Mouse (Mus musculus): ENCODE results near the gene Slc12a9. TPM values are rescaled to one million over a fixed set of nuclear protein-coding genes. Genes with fewer than 3 reads are reported as not detected.
A peak's percentile ranks its signal among the peaks of the same experiment; 100 is the strongest.

The Slc12a9 gene
- polyA plus RNA-seq, 1 experiment from 2014 or later, result 18.6 TPM

- no peak for ATAC-seq (ENCODE audit: low FRiP score, low TSS enrichment)
- Histone ChIP-seq H3K27ac (replicated peaks; ENCODE audit: low read depth, low read length) (no peak overlapping the region), H3K4me2 (ENCODE audit: low read length) (no peak overlapping the region), H3K27me3 (ENCODE audit: control insufficient read depth, insufficient read depth, low read length) (no peaks in the 10 kb centered on the region), H3K4me3 (replicated peaks; ENCODE audit: low read depth, low read length) (no peak overlapping the region), H3K9ac (replicated peaks; ENCODE audit: low read length) (no peak overlapping the region), H3K4me1 (ENCODE audit: control insufficient read depth, insufficient read depth, low read length) (no peaks in the 10 kb centered on the region), H3K36me3 (ENCODE audit: control insufficient read depth, insufficient read depth, low read length) (no peaks in the 10 kb centered on the region), H3K9me3 (ENCODE audit: control insufficient read depth, low read length) (no peaks in the 10 kb centered on the region; the same call in 1 of the 2 replicates)
- WGBS, result 52% methylated on average over 18 of the region's 18 CpGs
- peak; percentile 79 for DNase-seq
Measured at GRCm38 (mm10) chr5:137277360-137278342, 55.7 kb downstream of the Slc12a9 start.

GRCm38 (mm10) chr5:137268131-137268910, 65.1 kb downstream of the Slc12a9 start:
- Histone ChIP-seq H3K4me3 (replicated peaks; ENCODE audit: low read depth, low read length) (no peak overlapping the region), H3K36me3 (ENCODE audit: control insufficient read depth, insufficient read depth, low read length) (no peaks in the 10 kb centered on the region), H3K27ac (replicated peaks; ENCODE audit: low read depth, low read length) (no peak overlapping the region), H3K9me3 (ENCODE audit: control insufficient read depth, low read length) (no peaks in the 10 kb centered on the region; the same call in 1 of the 2 replicates), H3K4me2 (ENCODE audit: low read length) (peak overlapping the region; percentile 19), H3K27me3 (ENCODE audit: control insufficient read depth, insufficient read depth, low read length) (no peaks in the 10 kb centered on the region), H3K4me1 (ENCODE audit: control insufficient read depth, insufficient read depth, low read length) (no peaks in the 10 kb centered on the region), H3K9ac (replicated peaks; ENCODE audit: low read length) (0 out of 2 replicates have a peak overlapping the region, but pooled peaks have one; percentile 12)
- WGBS, result 32% methylated on average over 18 of the region's 18 CpGs
- ATAC-seq (ENCODE audit: low FRiP score, low TSS enrichment) (no peak), DNase-seq (no peak)

- no peak overlapping the region for H3K9ac ChIP-seq (replicated peaks; ENCODE audit: low read length)
- no peaks in the 10 kb centered on the region for H3K9me3 ChIP-seq (ENCODE audit: control insufficient read depth, low read length)
- H3K4me1 ChIP-seq (ENCODE audit: control insufficient read depth, insufficient read depth, low read length), result no peaks in the 10 kb centered on the region
- no peak overlapping the region for H3K27ac ChIP-seq (replicated peaks; ENCODE audit: low read depth, low read length)
- no peak for DNase-seq
- no peak overlapping the region for H3K4me3 ChIP-seq (replicated peaks; ENCODE audit: low read depth, low read length)
- no peaks in the 10 kb centered on the region for H3K27me3 ChIP-seq (ENCODE audit: control insufficient read depth, insufficient read depth, low read length)
- H3K36me3 ChIP-seq (ENCODE audit: control insufficient read depth, insufficient read depth, low read length), result no peaks in the 10 kb centered on the region
- ATAC-seq (ENCODE audit: low FRiP score, low TSS enrichment), result no peak
- 91% methylated on average over 11 of the region's 11 CpGs for WGBS
- no peak overlapping the region for H3K4me2 ChIP-seq (ENCODE audit: low read length)
Measured at GRCm38 (mm10) chr5:137264787-137265186, 68.6 kb downstream of the Slc12a9 start.

Small RNA genes within 50 kb of the gene (microRNA-seq; reads per million reads assigned to microRNA genes)
- gene Mir7036 (0.88 reads per million), gene Mir8116 (not detected)

Other genes with a start within 250 kb of the Slc12a9 start
- 1.5 and 2.8 TPM in 2 replicates for gene Trim56, start 217.4 kb downstream of the Slc12a9 start, polyA plus RNA-seq (2014; fragmentation: Nextera tagmentation; extraction: Ambion mirVana)
- gene Muc3, start 184.3 kb downstream of the Slc12a9 start, polyA plus RNA-seq (2014; fragmentation: Nextera tagmentation; extraction: Ambion mirVana), result not detected in 2 replicates
- gene Muc3a, start 121.2 kb downstream of the Slc12a9 start, polyA plus RNA-seq (2014; fragmentation: Nextera tagmentation; extraction: Ambion mirVana), result 0.14 and 0.30 TPM in 2 replicates
- gene Ache, start 46.1 kb downstream of the Slc12a9 start, polyA plus RNA-seq (2014; fragmentation: Nextera tagmentation; extraction: Ambion mirVana), result 22.2 and 35.7 TPM in 2 replicates
- gene Ufsp1, start 39.0 kb downstream of the Slc12a9 start, polyA plus RNA-seq (2014; fragmentation: Nextera tagmentation; extraction: Ambion mirVana), result 13.7 and 18.3 TPM in 2 replicates
- gene Srrt, start 25.9 kb downstream of the Slc12a9 start, polyA plus RNA-seq (2014; fragmentation: Nextera tagmentation; extraction: Ambion mirVana), result 82.0 and 95.9 TPM in 2 replicates
- gene Trip6, start 19.2 kb downstream of the Slc12a9 start, polyA plus RNA-seq (2014; fragmentation: Nextera tagmentation; extraction: Ambion mirVana), result 12.0 and 12.9 TPM in 2 replicates
- 3.4 and 8.5 TPM in 2 replicates for gene Ephb4, start 16.5 kb upstream of the Slc12a9 start, polyA plus RNA-seq (2014; fragmentation: Nextera tagmentation; extraction: Ambion mirVana)
- 0.11 and 0.12 TPM in 2 replicates for gene Zan, start 143.5 kb upstream of the Slc12a9 start, polyA plus RNA-seq (2014; fragmentation: Nextera tagmentation; extraction: Ambion mirVana)
- gene Pop7, start 168.9 kb upstream of the Slc12a9 start, polyA plus RNA-seq (2014; fragmentation: Nextera tagmentation; extraction: Ambion mirVana), result 83.7 and 103 TPM in 2 replicates
- 17.0 and 23.5 TPM in 2 replicates for gene Gigyf1, start 185.0 kb upstream of the Slc12a9 start, polyA plus RNA-seq (2014; fragmentation: Nextera tagmentation; extraction: Ambion mirVana)
- not detected in 2 replicates for gene Epo, start 199.6 kb upstream of the Slc12a9 start, polyA plus RNA-seq (2014; fragmentation: Nextera tagmentation; extraction: Ambion mirVana)
- gene Gnb2, start 199.9 kb upstream of the Slc12a9 start, polyA plus RNA-seq (2014; fragmentation: Nextera tagmentation; extraction: Ambion mirVana), result 633 and 757 TPM in 2 replicates
- gene Actl6b, start 219.9 kb upstream of the Slc12a9 start, polyA plus RNA-seq (2014; fragmentation: Nextera tagmentation; extraction: Ambion mirVana), result 234 and 291 TPM in 2 replicates
- gene Tfr2, start 236.2 kb upstream of the Slc12a9 start, polyA plus RNA-seq (2014; fragmentation: Nextera tagmentation; extraction: Ambion mirVana), result 4.0 and 5.6 TPM in 2 replicates